Mouse (Mus musculus): ENCODE results near the gene Susd1. TPM values are rescaled to one million over a fixed set of nuclear protein-coding genes. Genes with fewer than 3 reads are reported as not detected.
"Not testable (repeated sequence)": the region's sequence is repeated elsewhere in the genome, so short reads cannot be mapped to it uniquely, and the experiment has no call there.

Gene Susd1
- polyA plus RNA-seq, 1 experiment from 2014 or later, result 8.3 TPM

DNA sequence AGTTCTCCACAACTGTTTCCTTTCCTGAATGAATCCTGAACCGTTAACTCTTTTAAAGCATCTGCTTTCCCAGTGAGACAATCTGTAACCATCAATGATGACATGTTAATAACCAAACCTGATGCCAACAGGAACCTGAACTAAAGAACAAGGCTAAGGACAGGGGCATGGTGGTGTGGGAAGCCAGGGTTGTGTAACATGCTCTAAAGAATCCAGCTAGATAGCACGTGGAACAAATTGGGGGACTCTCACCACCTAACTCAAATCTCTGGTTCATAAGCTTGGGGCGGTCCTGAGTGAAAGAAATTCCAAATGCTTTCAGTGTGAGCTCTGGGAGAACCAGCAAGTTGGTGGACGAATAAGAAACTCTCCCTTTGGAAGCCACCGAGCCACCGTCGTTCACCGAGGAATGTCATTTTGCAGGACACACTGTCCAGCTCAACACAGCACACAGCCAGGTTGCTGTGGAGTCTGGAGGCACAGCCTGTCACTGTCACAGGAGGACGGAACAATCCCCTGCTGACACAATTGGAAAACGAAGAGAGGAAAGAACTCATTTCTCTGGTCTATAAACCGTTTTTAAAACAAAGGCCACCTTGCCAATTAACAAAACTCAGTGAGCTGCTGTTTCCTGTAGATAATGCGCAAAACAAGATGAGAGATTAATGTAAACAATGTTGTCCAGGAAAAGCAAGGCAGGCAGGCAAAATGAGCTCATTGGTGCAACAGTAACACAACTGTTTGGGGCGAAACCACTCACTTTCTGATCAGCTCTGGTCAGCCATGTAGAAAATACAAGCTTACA, 146.3 kb downstream of the Susd1 start:
- Histone ChIP-seq H3K4me3 (ENCODE audit: low read depth, low read length) (no peak overlapping the region), H3K27me3 (replicated peaks; ENCODE audit: control insufficient read depth, insufficient read depth, low read length) (no peaks in the 10 kb centered on the region), H3K4me1 (replicated peaks; ENCODE audit: control insufficient read depth, insufficient read depth, low read length) (no peaks in the 10 kb centered on the region), H3K4me2 (ENCODE audit: low read length) (no peak overlapping the region), H3K36me3 (ENCODE audit: control insufficient read depth, insufficient read depth, low read length) (no peaks in the 10 kb centered on the region), H3K9ac (ENCODE audit: low read length) (no peak overlapping the region), H3K27ac (ENCODE audit: low read depth) (no peak overlapping the region), H3K9me3 (ENCODE audit: control insufficient read depth, low read length) (no peaks in the 10 kb centered on the region)
- DNase-seq (ENCODE audit: low spot score) (no peak), ATAC-seq (replicated peaks; ENCODE audit: low FRiP score, low TSS enrichment, low read depth) (no peak)
- 75% methylated on average over 13 of the region's 13 CpGs for WGBS

GRCm38 (mm10) chr4:59290972-59291576, 147.4 kb downstream of the Susd1 start:
- Histone ChIP-seq H3K9me3 (ENCODE audit: control insufficient read depth, low read length) (no peaks in the 10 kb centered on the region), H3K4me2 (ENCODE audit: low read length) (no peak overlapping the region), H3K4me1 (replicated peaks; ENCODE audit: control insufficient read depth, insufficient read depth, low read length) (no peaks in the 10 kb centered on the region), H3K27ac (ENCODE audit: low read depth) (no peak overlapping the region), H3K9ac (ENCODE audit: low read length) (no peak overlapping the region), H3K36me3 (ENCODE audit: control insufficient read depth, insufficient read depth, low read length) (no peaks in the 10 kb centered on the region), H3K4me3 (ENCODE audit: low read depth, low read length) (no peak overlapping the region), H3K27me3 (replicated peaks; ENCODE audit: control insufficient read depth, insufficient read depth, low read length) (no peaks in the 10 kb centered on the region)
- DNase-seq (ENCODE audit: low spot score), result no peak
- WGBS, result 58% methylated on average over 6 of the region's 6 CpGs
- ATAC-seq (replicated peaks; ENCODE audit: low FRiP score, low TSS enrichment, low read depth), result no peak

DNA sequence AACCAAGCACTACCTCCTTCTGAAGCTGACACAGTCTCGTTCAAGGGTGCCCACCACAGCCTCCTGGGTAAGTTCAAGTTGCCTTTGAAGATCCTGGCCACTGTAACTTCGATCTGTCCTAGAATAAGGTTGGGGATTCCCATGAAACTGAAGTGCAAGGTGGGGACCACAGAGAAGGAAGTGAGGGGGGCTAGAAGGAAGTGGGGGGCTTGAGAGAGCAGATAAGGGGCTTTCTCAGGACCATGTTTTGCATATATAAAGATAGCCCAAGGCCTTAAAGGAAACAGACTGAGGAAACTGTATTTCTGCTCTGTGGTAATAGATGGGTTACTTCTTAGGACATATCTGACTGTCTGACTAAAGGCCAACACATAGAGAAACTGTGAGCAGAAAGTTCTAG, 151.3 kb downstream of the Susd1 start:
- H3K4me3 ChIP-seq (ENCODE audit: low read depth, low read length), result no peak overlapping the region
- no peak for ATAC-seq (replicated peaks; ENCODE audit: low FRiP score, low TSS enrichment, low read depth)
- H3K27me3 ChIP-seq (replicated peaks; ENCODE audit: control insufficient read depth, insufficient read depth, low read length), result no peaks in the 10 kb centered on the region
- no peak overlapping the region for H3K27ac ChIP-seq (ENCODE audit: low read depth)
- 82% methylated on average over 2 of the region's 2 CpGs for WGBS
- H3K4me1 ChIP-seq (replicated peaks; ENCODE audit: control insufficient read depth, insufficient read depth, low read length), result no peaks in the 10 kb centered on the region
- H3K4me2 ChIP-seq (ENCODE audit: low read length), result no peak overlapping the region
- H3K9me3 ChIP-seq (ENCODE audit: control insufficient read depth, low read length), result no peaks in the 10 kb centered on the region
- no peaks in the 10 kb centered on the region for H3K36me3 ChIP-seq (ENCODE audit: control insufficient read depth, insufficient read depth, low read length)
- no peak overlapping the region for H3K9ac ChIP-seq (ENCODE audit: low read length)
- no peak for DNase-seq (ENCODE audit: low spot score)

- H3K4me3 ChIP-seq (ENCODE audit: low read depth, low read length); H3K9ac ChIP-seq (ENCODE audit: low read length); H3K4me1 ChIP-seq (replicated peaks; ENCODE audit: control insufficient read depth, insufficient read depth, low read length); H3K36me3 ChIP-seq (ENCODE audit: control insufficient read depth, insufficient read depth, low read length); H3K9me3 ChIP-seq (ENCODE audit: control insufficient read depth, low read length); DNase-seq (ENCODE audit: low spot score); H3K4me2 ChIP-seq (ENCODE audit: low read length); H3K27ac ChIP-seq (ENCODE audit: low read depth); H3K27me3 ChIP-seq (replicated peaks; ENCODE audit: control insufficient read depth, insufficient read depth, low read length); ATAC-seq (replicated peaks; ENCODE audit: low FRiP score, low TSS enrichment, low read depth): not testable (repeated sequence)
- WGBS, result 64% methylated on average over 6 of the region's 6 CpGs
These were observed 152.1 kb downstream of the Susd1 start for GRCm38 (mm10) chr4:59286351-59286750.

DNA sequence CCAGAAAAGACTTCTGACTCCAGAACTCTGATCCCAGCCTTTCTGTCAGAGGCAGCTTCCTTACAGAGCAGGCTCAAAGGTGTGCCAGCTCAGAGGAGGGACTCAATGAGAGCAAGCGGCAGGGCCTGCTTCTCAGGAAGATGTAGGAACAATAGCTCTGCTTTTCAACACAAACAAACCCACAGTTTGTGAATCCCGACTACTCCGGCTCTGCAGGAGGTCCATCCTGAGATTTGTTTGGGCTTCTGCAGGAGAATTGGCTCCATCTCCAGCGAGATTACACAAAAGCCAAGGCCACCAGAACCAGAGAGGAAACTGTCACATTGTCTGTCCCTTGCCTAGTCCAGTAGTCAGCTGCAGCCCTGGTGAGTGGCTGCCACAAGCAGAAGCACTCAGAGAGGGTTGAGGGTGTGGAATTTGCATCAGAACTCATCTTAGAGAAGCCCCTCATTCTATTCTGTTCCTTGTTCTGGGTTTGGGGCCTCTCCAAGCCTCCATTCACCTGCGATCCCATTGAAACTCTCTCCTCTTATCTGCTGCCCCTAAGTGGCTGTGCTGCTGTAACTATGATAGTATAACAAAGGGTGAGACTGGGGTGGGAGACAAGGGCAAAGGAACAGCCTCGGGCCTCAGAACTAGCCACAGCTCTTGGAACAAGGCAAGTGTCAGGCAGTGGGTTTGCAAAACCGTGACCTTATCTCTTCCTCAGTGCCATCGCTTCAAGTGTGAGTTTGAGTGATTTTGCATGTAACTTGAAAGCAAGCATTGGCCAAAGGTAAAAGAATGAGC, 155.5 kb downstream of the Susd1 start:
- H3K9ac ChIP-seq (ENCODE audit: low read length), result no peak overlapping the region
- H3K4me2 ChIP-seq (ENCODE audit: low read length), result no peak overlapping the region
- no peaks in the 10 kb centered on the region for H3K4me1 ChIP-seq (replicated peaks; ENCODE audit: control insufficient read depth, insufficient read depth, low read length)
- no peaks in the 10 kb centered on the region for H3K9me3 ChIP-seq (ENCODE audit: control insufficient read depth, low read length)
- H3K4me3 ChIP-seq (ENCODE audit: low read depth, low read length), result no peak overlapping the region
- ATAC-seq (replicated peaks; ENCODE audit: low FRiP score, low TSS enrichment, low read depth) (no peak), DNase-seq (ENCODE audit: low spot score) (no peak)
- no peaks in the 10 kb centered on the region for H3K36me3 ChIP-seq (ENCODE audit: control insufficient read depth, insufficient read depth, low read length)
- H3K27ac ChIP-seq (ENCODE audit: low read depth), result no peak overlapping the region
- H3K27me3 ChIP-seq (replicated peaks; ENCODE audit: control insufficient read depth, insufficient read depth, low read length), result no peaks in the 10 kb centered on the region
- WGBS, result 46% methylated on average over 8 of the region's 8 CpGs

- Histone ChIP-seq H3K36me3 (ENCODE audit: control insufficient read depth, insufficient read depth, low read length) (no peaks in the 10 kb centered on the region), H3K4me3 (ENCODE audit: low read depth, low read length) (no peak overlapping the region), H3K27me3 (replicated peaks; ENCODE audit: control insufficient read depth, insufficient read depth, low read length) (no peaks in the 10 kb centered on the region), H3K4me2 (ENCODE audit: low read length) (no peak overlapping the region), H3K27ac (ENCODE audit: low read depth) (no peak overlapping the region), H3K9ac (ENCODE audit: low read length) (no peak overlapping the region), H3K4me1 (replicated peaks; ENCODE audit: control insufficient read depth, insufficient read depth, low read length) (no peaks in the 10 kb centered on the region), H3K9me3 (ENCODE audit: control insufficient read depth, low read length) (no peaks in the 10 kb centered on the region)
- 54% methylated on average over 7 of the region's 7 CpGs for WGBS
- no peak for ATAC-seq (replicated peaks; ENCODE audit: low FRiP score, low TSS enrichment, low read depth)
- DNase-seq (ENCODE audit: low spot score), result no peak
These were observed 156.3 kb downstream of the Susd1 start for GRCm38 (mm10) chr4:59282137-59282536.

- Histone ChIP-seq H3K9me3 (ENCODE audit: control insufficient read depth, low read length) (no peaks in the 10 kb centered on the region), H3K27ac (ENCODE audit: low read depth) (no peak overlapping the region), H3K9ac (ENCODE audit: low read length) (no peak overlapping the region), H3K27me3 (replicated peaks; ENCODE audit: control insufficient read depth, insufficient read depth, low read length) (no peaks in the 10 kb centered on the region), H3K4me1 (replicated peaks; ENCODE audit: control insufficient read depth, insufficient read depth, low read length) (no peaks in the 10 kb centered on the region), H3K4me2 (ENCODE audit: low read length) (no peak overlapping the region), H3K36me3 (ENCODE audit: control insufficient read depth, insufficient read depth, low read length) (no peaks in the 10 kb centered on the region), H3K4me3 (ENCODE audit: low read depth, low read length) (no peak overlapping the region)
- 59% methylated on average over 5 of the region's 5 CpGs for WGBS
- ATAC-seq (replicated peaks; ENCODE audit: low FRiP score, low TSS enrichment, low read depth) (no peak), DNase-seq (ENCODE audit: low spot score) (no peak)
These were observed 157.6 kb downstream of the Susd1 start for GRCm38 (mm10) chr4:59280876-59281275.

- Histone ChIP-seq H3K4me1 (replicated peaks; ENCODE audit: control insufficient read depth, insufficient read depth, low read length) (no peaks in the 10 kb centered on the region), H3K9me3 (ENCODE audit: control insufficient read depth, low read length) (no peaks in the 10 kb centered on the region), H3K27me3 (replicated peaks; ENCODE audit: control insufficient read depth, insufficient read depth, low read length) (no peaks in the 10 kb centered on the region), H3K36me3 (ENCODE audit: control insufficient read depth, insufficient read depth, low read length) (no peaks in the 10 kb centered on the region), H3K27ac (ENCODE audit: low read depth) (no peak overlapping the region), H3K4me2 (ENCODE audit: low read length) (no peak overlapping the region), H3K4me3 (ENCODE audit: low read depth, low read length) (no peak overlapping the region), H3K9ac (ENCODE audit: low read length) (no peak overlapping the region)
- 89% methylated on average over 5 of the region's 5 CpGs for WGBS
- ATAC-seq (replicated peaks; ENCODE audit: low FRiP score, low TSS enrichment, low read depth) (no peak), DNase-seq (ENCODE audit: low spot score) (no peak)
These were observed 159.3 kb downstream of the Susd1 start for GRCm38 (mm10) chr4:59279111-59279510.
